Mouse (Mus musculus) thymus, adult 2 months (tissue): ENCODE results near the gene Rpia.

Experiments used
- CTCF ChIP-seq: fragments of 200-500 bp; IDR thresholded peaks from 2 replicates; pipeline ENCODE4 v1.5.1; 2012; ENCODE audit warnings: mild to moderate bottlenecking, control low read depth, low read length, moderate library complexity, borderline replicate concordance; ENCODE audit not compliant: control insufficient read depth, poor library complexity, insufficient read depth; ENCODE audit errors: extremely low read depth
- POLR2A ChIP-seq: fragments of 200-500 bp; IDR thresholded peaks from 2 replicates; pipeline ENCODE4 v1.6.1; 2012; ENCODE audit warnings: mild to moderate bottlenecking, low read length, control low read depth, moderate library complexity; ENCODE audit not compliant: control insufficient read depth, poor library complexity, insufficient read depth; ENCODE audit errors: extremely low read depth

- no peak for TF ChIP-seq CTCF
- no peak for TF ChIP-seq POLR2A
These were observed 13.2 kb upstream of the Rpia start for GRCm38 (mm10) chr6:70805267-70805666.
